Mouse (Mus musculus): ENCODE results near the gene Enoph1.

DNA sequence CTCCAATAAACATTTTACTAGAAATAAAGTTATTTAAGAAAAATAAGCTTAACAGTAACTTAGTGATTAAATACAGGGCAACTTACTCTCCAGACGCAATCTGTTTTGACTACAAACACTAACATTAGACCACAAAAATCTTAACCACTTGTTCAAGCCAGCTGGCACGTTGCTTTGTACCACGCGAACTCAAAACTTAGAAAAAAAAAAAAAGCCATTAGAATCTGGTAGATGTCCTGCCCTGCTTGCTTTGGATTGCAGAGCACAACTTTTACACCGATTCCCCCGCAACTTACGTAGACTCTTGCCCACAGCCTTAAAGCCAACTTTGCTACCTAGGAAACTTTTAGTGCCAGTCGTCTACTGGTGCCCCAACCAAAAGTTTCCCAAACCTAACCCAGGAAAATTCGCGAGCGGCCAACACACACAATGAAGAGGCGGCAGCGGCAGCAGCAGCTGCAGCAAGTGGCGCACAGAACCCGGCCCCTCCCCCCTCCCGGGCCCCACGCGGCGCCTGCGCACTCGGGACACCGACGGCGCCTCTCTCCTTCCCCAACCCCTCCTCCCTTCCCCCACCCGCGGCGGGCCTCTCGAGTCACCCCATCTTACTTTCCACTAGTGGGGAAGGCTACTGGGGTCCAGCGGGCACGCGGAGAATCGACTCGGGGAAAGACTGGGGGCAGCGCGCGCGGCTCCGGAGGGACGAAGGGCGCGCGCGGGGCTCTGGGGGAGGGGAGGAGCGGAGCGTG, 1.6 kb upstream of the Enoph1 start:
- TF ChIP-seq POLR2A (IDR thresholded peaks at IDR 0.05; ENCODE audit: control insufficient read depth, extremely low read depth, insufficient read depth, low read length, poor library complexity) (no peak), CTCF (IDR thresholded peaks at IDR 0.05; ENCODE audit: borderline replicate concordance, control insufficient read depth, extremely low read depth, insufficient read depth, low read length, poor library complexity) (peak; percentile 14; the same call in 1 of the 2 replicates)
